21 mouse cellular contexts compared by ENCODE assay signal in the genomic region with DNA sequence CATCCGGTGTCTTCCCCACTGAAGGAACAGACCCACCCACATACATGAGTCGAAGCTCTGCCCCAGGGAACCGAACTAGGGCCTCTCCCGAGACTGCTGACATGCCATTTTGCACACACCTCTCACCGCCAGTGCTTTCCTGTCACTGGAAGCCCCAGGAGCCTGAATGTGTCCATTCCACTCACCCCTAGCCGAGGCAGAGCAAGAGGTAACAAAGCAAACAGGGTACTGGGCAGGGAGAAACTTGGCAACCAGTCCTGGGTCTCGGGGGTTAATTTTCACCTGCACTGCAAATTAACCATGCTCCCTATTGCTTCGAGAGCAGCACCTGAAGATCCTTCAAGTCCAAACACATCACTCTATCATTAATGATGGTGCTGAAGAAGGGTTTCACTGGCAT.
DNase-seq lines count a peak whose midpoint lies in the region.
"Had no signal": no experiment of that assay in that cellular context is flagged by ENCODE, and none has a peak within 500 bp of the region (broad histone marks: within the 10 kb centered on the region; RNA-seq: fewer than 3 reads in every experiment).

No protein-coding gene starts in this region.

- WGBS in heart, embryonic 10.5 days: 65% methylated on average over 8 of the region's 8 CpGs

- no peaks in the 10 kb centered on the region for H3K9me3 ChIP-seq in heart, embryonic 10.5 days
- H3K9me3 ChIP-seq: embryonic facial prominence, embryonic 10.5 days; embryonic facial prominence, embryonic 12.5 days; forebrain, embryonic 13.5 days; forebrain, embryonic 15.5 days; G1E had no signal

- peak; percentile 69 for DNase-seq in heart, embryonic 10.5 days (ENCODE audit: low spot score)
- no peak for DNase-seq in heart, postnatal 10 days
- DNase-seq in induced T-regulatory cell, adult 2 months (ENCODE audit: low read depth): peak; percentile 42
- no peak for DNase-seq in left cerebral cortex, postnatal 4 days
- no peak for DNase-seq in layer of hippocampus, postnatal 14 days (ENCODE audit: low spot score in 2 of 2)
- DNase-seq: adrenal gland, adult 8-10 months; adrenal gland, postnatal 14 days; adrenal gland, postnatal 36 days; cerebellum, adult 11-12 months; cerebellum, adult 2 months; cerebellum, adult 9-10 months; cerebellum, postnatal 10 days; cerebellum, postnatal 25 days; forebrain, postnatal 0 days had no signal

- peaks cover 30% of the 10 kb centered on the region for H3K4me1 ChIP-seq in heart, embryonic 10.5 days

- no peaks in the 10 kb centered on the region for H3K36me3 ChIP-seq in heart, embryonic 10.5 days
- H3K36me3 ChIP-seq: embryonic facial prominence, embryonic 10.5 days; embryonic facial prominence, embryonic 12.5 days; forebrain, embryonic 15.5 days had no signal

- no peaks in the 10 kb centered on the region for H3K27me3 ChIP-seq in heart, embryonic 10.5 days (ENCODE audit: insufficient read depth, poor library complexity, severe bottlenecking)
- H3K27me3 ChIP-seq: CH12.LX; embryonic facial prominence, embryonic 12.5 days; forebrain, embryonic 13.5 days; forebrain, embryonic 15.5 days; Patski had no signal

- no peak overlapping the region for H3K27ac ChIP-seq in heart, embryonic 10.5 days
- H3K27ac ChIP-seq: embryonic facial prominence, embryonic 10.5 days; embryonic facial prominence, embryonic 12.5 days; forebrain, embryonic 13.5 days; forebrain, embryonic 15.5 days had no signal

- no peak overlapping the region for H3K4me3 ChIP-seq in heart, embryonic 10.5 days
- H3K4me3 ChIP-seq: embryonic facial prominence, embryonic 10.5 days; embryonic facial prominence, embryonic 12.5 days; forebrain, embryonic 13.5 days; forebrain, embryonic 15.5 days had no signal

- intact Hi-C loops in heart, postnatal 10 days (cut with DNase I): no loop called here
- intact Hi-C loops in left cerebral cortex, postnatal 4 days (cut with DNase I): no loop called here

Comparison
In these comparisons a context has a peak if more than half of its experiments do, and no peak if none do; other contexts are left out.
1. DNase-seq: peak in heart, embryonic 10.5 days (single experiment) and induced T-regulatory cell, adult 2 months (single experiment); none in heart, postnatal 10 days (0 of 2), left cerebral cortex, postnatal 4 days (single experiment) and layer of hippocampus, postnatal 14 days (0 of 2).